Mouse (Mus musculus): ENCODE data around the gene Coro7.

- TF ChIP-seq CTCF (IDR thresholded peaks at IDR 0.05; ENCODE audit: control insufficient read depth, insufficient read depth, insufficient replicate concordance, low read depth, low read length) (no peak), POLR2A (IDR thresholded peaks at IDR 0.05; ENCODE audit: control insufficient read depth, low read depth, low read length) (no peak)
These were observed 74.0 kb downstream of the Coro7 start for GRCm38 (mm10) chr16:4605514-4606131.
